Mouse (Mus musculus) forebrain, embryonic 16.5 days (tissue): ENCODE measurements around the gene Izumo1. TPM values are rescaled to one million over a fixed set of nuclear protein-coding genes. Genes with fewer than 3 reads are reported as not detected.

Source experiments
- ATAC-seq: fragments of 200-750 bp; cut with Nextera tagmentation; 2 replicates; pipeline ENCODE4 v1.8.0; 2017; ENCODE audit warnings: mild to moderate bottlenecking, moderate library complexity
- H3K27ac ChIP-seq: fragments of 300-500 bp; sonication (generic); 2 replicates; pipeline ENCODE4 v1.5.1; 2014; ENCODE audit warnings: low read length, control low read depth
- H3K27me3 ChIP-seq: fragments of 300-500 bp; sonication (generic); replicated peaks from 2 replicates; pipeline ENCODE4 v1.6.1; 2014; ENCODE audit warnings: low read length; ENCODE audit not compliant: control insufficient read depth, insufficient read depth
- H3K36me3 ChIP-seq: fragments of 300-500 bp; sonication (generic); 2 replicates; pipeline ENCODE4 v1.6.1; 2014; ENCODE audit not compliant: control insufficient read depth, insufficient read depth
- H3K4me1 ChIP-seq: fragments of 300-500 bp; sonication (generic); replicated peaks from 2 replicates; pipeline ENCODE4 v1.6.1; 2014; ENCODE audit warnings: low read length; ENCODE audit not compliant: control insufficient read depth, insufficient read depth
- H3K4me2 ChIP-seq: fragments of 300-500 bp; sonication (generic); 2 replicates; pipeline ENCODE4 v1.6.1; 2014; ENCODE audit warnings: mild to moderate bottlenecking, low read length, control low read depth
- H3K4me3 ChIP-seq: fragments of 300-500 bp; sonication (generic); replicated peaks from 2 replicates; pipeline ENCODE4 v1.5.1; 2014; ENCODE audit warnings: mild to moderate bottlenecking, low read length, control low read depth
- H3K9ac ChIP-seq: fragments of 300-500 bp; sonication (generic); replicated peaks from 2 replicates; pipeline ENCODE4 v1.6.1; 2014; ENCODE audit warnings: low read depth, low read length, control low read depth
- H3K9me3 ChIP-seq: fragments of 300-500 bp; sonication (generic); 2 replicates; pipeline ENCODE4 v1.6.1; 2016; ENCODE audit warnings: low read length; ENCODE audit not compliant: control insufficient read depth
- WGBS: fragments of 180-500 bp; shearing (Covaris S2); extraction: QIAGEN DNeasy Blood & Tissue Kit; methylation state at CpG from one replicate; pipeline ENCODE4 v1.1.7; 2014; 5-methylcytosine and 5-hydroxymethylcytosine counted together
- polyA plus RNA-seq: library from polyadenylated mRNA; unstranded; fragments of >200 nt; fragmentation: Nextera tagmentation; extraction: Ambion mirVana; gene quantifications from 2 replicates; pipeline ENCODE4 v1.2.1, GENCODE M21; 2015

The Izumo1 gene
- polyA plus RNA-seq, 1 experiment from 2014 or later: not detected

- peaks cover 9% of the 10 kb centered on the region for H3K4me1 ChIP-seq
- no peaks in the 10 kb centered on the region for H3K9me3 ChIP-seq
- WGBS: 80% methylated on average over 7 of the region's 7 CpGs
- no peaks in the 10 kb centered on the region for H3K27me3 ChIP-seq
- no peak overlapping the region for H3K4me2 ChIP-seq
- no peak for ATAC-seq
- H3K9ac ChIP-seq: no peak overlapping the region
- H3K36me3 ChIP-seq: no peaks in the 10 kb centered on the region
- no peak overlapping the region for H3K4me3 ChIP-seq
- no peak overlapping the region for H3K27ac ChIP-seq
These were observed 29.7 kb upstream of the Izumo1 start for GRCm38 (mm10) chr7:45591880-45592279.

GRCm38 (mm10) chr7:45593118-45593815, 28.3 kb upstream of the Izumo1 start:
- Histone ChIP-seq H3K4me1 (peaks cover 9% of the 10 kb centered on the region), H3K27ac (no peak overlapping the region), H3K9ac (no peak overlapping the region), H3K4me3 (no peak overlapping the region), H3K4me2 (no peak overlapping the region), H3K36me3 (no peaks in the 10 kb centered on the region), H3K9me3 (no peaks in the 10 kb centered on the region), H3K27me3 (no peaks in the 10 kb centered on the region)
- WGBS: 26% methylated on average over 10 of the region's 10 CpGs
- no peak for ATAC-seq

- Histone ChIP-seq H3K9me3 (no peaks in the 10 kb centered on the region), H3K27ac (no peak overlapping the region), H3K4me2 (no peak overlapping the region), H3K4me1 (no peaks in the 10 kb centered on the region), H3K36me3 (no peaks in the 10 kb centered on the region), H3K9ac (no peak overlapping the region), H3K4me3 (no peak overlapping the region), H3K27me3 (no peaks in the 10 kb centered on the region)
- ATAC-seq: no peak
- WGBS: 88% methylated on average over 4 of the region's 4 CpGs
These were observed 26.4 kb upstream of the Izumo1 start for GRCm38 (mm10) chr7:45595176-45595575.

GRCm38 (mm10) chr7:45596107-45596506, 25.5 kb upstream of the Izumo1 start:
- Histone ChIP-seq H3K36me3 (no peaks in the 10 kb centered on the region), H3K27ac (no peak overlapping the region), H3K27me3 (no peaks in the 10 kb centered on the region), H3K4me2 (no peak overlapping the region), H3K9ac (no peak overlapping the region), H3K4me3 (no peak overlapping the region), H3K9me3 (no peaks in the 10 kb centered on the region), H3K4me1 (no peaks in the 10 kb centered on the region)
- 85% methylated on average over 1 of the region's 1 CpGs for WGBS
- no peak for ATAC-seq

GRCm38 (mm10) chr7:45597013-45597412, 24.6 kb upstream of the Izumo1 start:
- H3K9ac ChIP-seq: no peak overlapping the region
- no peaks in the 10 kb centered on the region for H3K9me3 ChIP-seq
- WGBS: 87% methylated on average over 5 of the region's 5 CpGs
- no peak overlapping the region for H3K4me3 ChIP-seq
- no peak for ATAC-seq
- no peaks in the 10 kb centered on the region for H3K4me1 ChIP-seq
- H3K27me3 ChIP-seq: no peaks in the 10 kb centered on the region
- no peak overlapping the region for H3K4me2 ChIP-seq
- H3K27ac ChIP-seq: no peak overlapping the region
- H3K36me3 ChIP-seq: no peaks in the 10 kb centered on the region

GRCm38 (mm10) chr7:45597527-45597926, 24.1 kb upstream of the Izumo1 start:
- Histone ChIP-seq H3K27me3 (no peaks in the 10 kb centered on the region), H3K4me2 (no peak overlapping the region), H3K9me3 (no peaks in the 10 kb centered on the region), H3K27ac (no peak overlapping the region), H3K4me3 (no peak overlapping the region), H3K36me3 (no peaks in the 10 kb centered on the region), H3K4me1 (no peaks in the 10 kb centered on the region), H3K9ac (no peak overlapping the region)
- 90% methylated on average over 6 of the region's 6 CpGs for WGBS
- no peak for ATAC-seq

- ATAC-seq: no peak
- H3K9me3 ChIP-seq: no peaks in the 10 kb centered on the region
- H3K36me3 ChIP-seq: no peaks in the 10 kb centered on the region
- H3K27me3 ChIP-seq: no peaks in the 10 kb centered on the region
- no peak overlapping the region for H3K9ac ChIP-seq
- H3K4me3 ChIP-seq: no peak overlapping the region
- WGBS: 57% methylated on average over 18 of the region's 18 CpGs
- H3K4me2 ChIP-seq: no peak overlapping the region
- H3K27ac ChIP-seq: no peak overlapping the region
- H3K4me1 ChIP-seq: no peaks in the 10 kb centered on the region
These were observed 22.4 kb upstream of the Izumo1 start for GRCm38 (mm10) chr7:45598960-45599879.

GRCm38 (mm10) chr7:45605704-45606289, 15.8 kb upstream of the Izumo1 start:
- no peak overlapping the region for H3K9ac ChIP-seq
- WGBS: 78% methylated on average over 9 of the region's 9 CpGs
- H3K27me3 ChIP-seq: no peaks in the 10 kb centered on the region
- no peak for ATAC-seq
- no peak overlapping the region for H3K4me3 ChIP-seq
- no peaks in the 10 kb centered on the region for H3K36me3 ChIP-seq
- H3K9me3 ChIP-seq: no peaks in the 10 kb centered on the region
- no peaks in the 10 kb centered on the region for H3K4me1 ChIP-seq
- no peak overlapping the region for H3K27ac ChIP-seq
- no peak overlapping the region for H3K4me2 ChIP-seq

GRCm38 (mm10) chr7:45609511-45609910, 12.1 kb upstream of the Izumo1 start:
- Histone ChIP-seq H3K4me2 (no peak overlapping the region), H3K27ac (no peak overlapping the region), H3K9me3 (no peaks in the 10 kb centered on the region), H3K36me3 (no peaks in the 10 kb centered on the region), H3K4me3 (no peak overlapping the region), H3K4me1 (no peaks in the 10 kb centered on the region), H3K27me3 (no peaks in the 10 kb centered on the region), H3K9ac (no peak overlapping the region)
- WGBS: 73% methylated on average over 1 of the region's 1 CpGs
- ATAC-seq: no peak
